Mouse (Mus musculus): Measurements from ENCODE around the gene Cfap99.

Cfap99 gene

DNA sequence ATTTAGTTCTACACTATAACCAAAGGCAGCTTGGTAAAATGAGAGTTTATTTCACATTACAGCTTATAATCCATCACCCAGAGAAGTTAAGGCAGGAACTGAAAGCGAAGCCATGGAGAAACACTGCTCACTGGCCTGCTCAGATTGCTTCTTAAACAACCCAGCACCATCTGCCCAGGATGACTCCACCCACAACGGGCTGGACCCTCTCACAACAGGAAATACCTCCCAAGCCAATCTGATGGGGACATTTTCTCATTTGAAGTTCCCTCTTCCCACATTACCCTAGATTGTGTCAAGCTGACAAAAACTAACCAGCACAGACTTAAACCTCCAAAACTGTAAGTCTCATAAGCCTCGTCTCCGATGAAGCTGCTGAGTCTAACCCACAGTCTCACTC, 10.3 kb upstream of the Cfap99 start:
- no peak for DNase-seq (ENCODE audit: low read depth, low spot score)

DNA sequence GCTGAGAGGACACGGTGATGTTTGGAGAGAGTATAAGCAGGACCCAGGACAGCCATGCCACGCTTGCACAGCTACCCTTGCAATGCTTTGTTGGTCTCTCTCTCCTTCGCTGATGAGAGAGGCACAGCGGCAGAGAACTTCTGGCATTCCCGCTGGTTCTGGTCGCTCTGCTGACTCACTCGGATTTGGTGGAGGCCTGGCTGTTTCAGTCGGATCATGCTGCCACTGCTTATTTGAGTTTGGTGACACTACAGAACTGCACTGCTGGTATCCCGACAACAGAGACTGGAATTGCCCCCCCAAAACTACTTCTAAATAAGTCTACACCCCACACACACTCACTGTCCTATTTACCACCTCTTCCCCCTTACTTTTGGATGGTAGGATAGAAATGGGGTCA, 9.2 kb upstream of the Cfap99 start:
- no peak for DNase-seq (ENCODE audit: low read depth, low spot score)

- no peak for DNase-seq (ENCODE audit: low read depth, low spot score)
Measured at GRCm38 (mm10) chr5:34280976-34281375, 7.4 kb upstream of the Cfap99 start.

DNA sequence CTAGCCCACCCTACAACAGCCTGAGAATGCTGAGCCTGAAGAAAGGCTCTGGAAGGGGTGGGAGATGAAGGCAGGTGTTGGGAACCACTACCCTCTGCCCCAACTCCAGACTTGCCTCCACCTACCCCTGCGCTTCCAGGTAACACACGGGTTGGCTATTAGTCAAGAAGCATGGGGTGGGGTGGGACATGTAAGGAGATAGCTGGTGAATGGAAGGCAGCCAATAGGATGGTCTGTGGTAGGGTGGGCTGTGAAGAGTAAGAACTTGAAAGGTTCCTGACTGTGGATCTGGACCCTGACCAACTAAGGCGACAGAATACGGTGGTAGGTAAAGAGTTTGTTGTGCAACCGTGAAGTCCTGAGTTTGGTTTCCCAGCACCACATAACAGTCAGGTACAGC, 5.0 kb upstream of the Cfap99 start:
- DNase-seq (ENCODE audit: low read depth, low spot score) = no peak

- no peak for DNase-seq (ENCODE audit: low read depth, low spot score)
Measured at GRCm38 (mm10) chr5:34284156-34284750, 4.1 kb upstream of the Cfap99 start.

GRCm38 (mm10) chr5:34285285-34285684, 3.1 kb upstream of the Cfap99 start:
- DNase-seq (ENCODE audit: low read depth, low spot score) = no peak

GRCm38 (mm10) chr5:34286516-34286915, 1.9 kb upstream of the Cfap99 start:
- DNase-seq (ENCODE audit: low read depth, low spot score) = no peak

GRCm38 (mm10) chr5:34287001-34287837, 1.2 kb upstream of the Cfap99 start:
- no peak for DNase-seq (ENCODE audit: low read depth, low spot score)

DNA sequence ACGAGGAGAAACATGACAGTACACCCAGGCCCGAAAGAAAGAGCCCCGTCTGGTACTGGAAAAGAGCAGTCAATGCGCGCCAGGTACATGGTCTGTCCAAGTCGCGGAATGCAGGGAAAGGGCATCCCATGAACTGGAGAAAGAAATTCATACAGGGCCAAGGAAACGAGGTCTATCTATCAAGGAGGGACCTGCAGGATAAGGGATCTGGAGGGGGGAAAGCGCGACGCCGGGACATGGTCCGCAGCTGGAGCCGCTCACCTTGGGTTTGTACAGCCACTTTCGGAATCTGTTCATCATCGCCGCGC, 608 bp upstream of the Cfap99 start:
- no peak for DNase-seq (ENCODE audit: low read depth, low spot score)

DNA sequence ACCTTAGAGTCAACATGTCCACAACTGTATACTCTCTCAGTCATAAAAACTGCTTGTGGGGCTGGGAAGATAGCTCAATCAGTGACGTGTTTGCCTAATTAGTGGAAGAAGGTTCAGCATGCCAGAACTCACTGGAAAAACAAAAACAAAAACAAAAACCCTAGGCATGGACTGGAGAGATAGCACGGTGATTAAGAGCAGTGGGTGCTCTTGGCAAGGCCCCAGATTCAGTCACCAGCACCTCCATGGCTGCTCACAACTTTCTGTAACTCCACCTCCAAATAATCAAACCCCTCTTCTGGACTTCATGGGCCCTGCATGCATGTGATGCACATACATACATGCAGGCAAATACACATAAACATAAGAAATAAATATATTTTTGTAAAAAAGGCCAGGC, 886 bp downstream of the Cfap99 start:
- no peak for DNase-seq (ENCODE audit: low read depth, low spot score)

DNA sequence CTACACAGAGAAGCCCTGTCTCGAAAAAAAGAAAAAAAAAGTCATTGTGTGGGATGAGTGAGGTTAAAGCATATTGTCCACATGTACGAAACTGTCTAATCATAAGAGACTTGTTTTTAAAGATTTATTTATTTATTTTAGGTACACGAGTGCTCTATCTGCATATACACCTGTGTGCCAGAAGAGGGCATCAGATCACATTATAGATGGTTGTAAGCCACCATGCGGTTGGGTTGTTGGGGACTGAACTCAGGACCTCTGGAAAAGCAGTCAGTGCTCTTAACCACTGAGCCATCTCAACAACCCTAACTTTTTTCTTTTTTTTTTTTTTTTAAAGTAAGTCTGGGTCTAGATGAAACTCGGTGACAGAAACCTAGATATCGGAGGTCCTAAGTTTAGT, 5.0 kb downstream of the Cfap99 start:
- DNase-seq (ENCODE audit: low read depth, low spot score) = no peak

DNA sequence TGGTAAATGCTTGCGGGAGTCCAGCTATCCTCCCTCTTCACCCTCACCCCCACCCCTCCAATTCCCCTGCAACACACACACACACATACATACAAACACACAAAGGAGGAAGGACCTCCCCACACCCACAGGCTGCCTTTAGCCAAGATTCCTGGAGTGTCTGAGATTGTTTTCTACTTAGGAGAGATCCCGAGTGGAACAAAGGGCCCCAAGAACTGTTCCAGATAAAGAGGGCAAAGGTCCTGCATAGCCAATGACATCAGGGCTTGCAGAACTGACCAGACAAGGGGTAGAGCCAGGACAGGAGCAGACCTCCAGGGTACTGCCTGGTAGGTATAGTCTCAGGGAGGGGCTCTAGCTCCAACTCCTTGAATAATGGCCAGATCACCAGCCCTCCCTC, 6.3 kb downstream of the Cfap99 start:
- DNase-seq (ENCODE audit: low read depth, low spot score) = no peak

- no peak for DNase-seq (ENCODE audit: low read depth, low spot score)
Measured at GRCm38 (mm10) chr5:34295141-34295540, 6.7 kb downstream of the Cfap99 start.

- no peak for DNase-seq (ENCODE audit: low read depth, low spot score)
Measured at GRCm38 (mm10) chr5:34298061-34298460, 9.7 kb downstream of the Cfap99 start.

DNA sequence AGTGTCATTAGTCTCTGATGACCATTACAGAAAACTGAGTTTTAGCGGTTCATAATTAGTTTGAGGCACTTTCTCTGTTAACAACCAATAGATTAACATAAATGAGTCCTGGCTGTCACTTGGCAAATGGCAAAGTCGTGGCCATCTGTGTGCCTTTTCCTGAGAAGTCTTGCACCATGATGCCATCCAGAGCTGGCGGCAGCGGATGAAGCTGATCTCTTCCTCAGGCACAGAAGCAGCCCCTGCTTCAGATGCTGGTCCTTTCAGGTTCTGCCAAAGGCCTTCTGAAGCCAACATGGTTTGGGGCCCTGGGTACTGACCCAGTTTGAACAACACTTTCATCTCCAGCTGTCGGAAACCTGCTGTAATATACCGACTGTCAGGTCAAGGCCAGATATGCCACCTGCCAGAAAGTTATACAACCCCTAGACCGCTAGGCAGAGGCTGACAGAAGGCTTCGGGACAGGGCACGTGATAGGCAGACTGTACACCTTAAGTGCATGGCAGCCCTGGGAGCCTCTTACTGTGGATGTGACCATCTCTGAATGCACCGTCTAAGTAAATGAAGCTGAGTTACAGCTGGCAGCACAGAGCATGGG, 10.6 kb downstream of the Cfap99 start:
- no peak for DNase-seq (ENCODE audit: low read depth, low spot score)

DNA sequence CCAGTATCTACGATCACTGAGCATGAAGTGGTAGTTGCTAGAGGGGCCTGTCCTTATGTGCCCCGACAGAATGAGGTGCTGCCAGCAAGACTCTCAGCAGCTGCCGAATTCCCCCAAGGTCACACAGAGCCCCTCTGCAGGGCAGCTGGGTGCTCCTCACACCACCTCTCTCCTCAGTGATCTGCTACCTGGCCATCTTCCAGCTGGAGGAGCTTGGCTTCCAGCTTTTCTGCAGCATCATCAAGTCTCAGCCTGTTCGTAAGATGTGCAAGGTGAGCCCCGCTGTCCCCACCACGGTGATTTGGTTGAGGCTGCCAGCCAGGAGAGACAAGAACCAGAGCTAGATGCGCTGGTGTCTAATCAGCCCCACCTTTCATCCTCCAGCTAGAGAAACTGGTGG, 14.0 kb downstream of the Cfap99 start:
- DNase-seq (ENCODE audit: low read depth, low spot score) = no peak

DNA sequence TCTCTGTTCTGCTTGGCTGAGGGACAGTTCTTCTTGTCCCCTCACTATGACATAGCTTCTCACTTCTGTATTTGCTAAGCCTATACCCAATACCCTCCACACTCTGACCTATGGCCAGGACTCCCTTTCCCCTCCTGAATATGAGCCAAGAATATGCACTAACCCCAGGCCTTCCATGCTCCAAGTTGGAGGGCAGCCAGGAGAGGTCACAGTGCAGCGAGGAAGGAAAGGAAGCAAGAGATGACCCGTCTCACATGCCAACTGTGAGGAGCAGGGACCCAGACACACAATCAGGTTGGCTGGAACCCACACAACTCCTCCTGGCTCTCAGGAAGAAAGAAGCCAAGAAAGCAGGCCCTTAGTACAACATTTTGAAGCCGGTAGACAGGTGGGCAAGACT, 20.6 kb downstream of the Cfap99 start:
- no peak for DNase-seq (ENCODE audit: low read depth, low spot score)

DNA sequence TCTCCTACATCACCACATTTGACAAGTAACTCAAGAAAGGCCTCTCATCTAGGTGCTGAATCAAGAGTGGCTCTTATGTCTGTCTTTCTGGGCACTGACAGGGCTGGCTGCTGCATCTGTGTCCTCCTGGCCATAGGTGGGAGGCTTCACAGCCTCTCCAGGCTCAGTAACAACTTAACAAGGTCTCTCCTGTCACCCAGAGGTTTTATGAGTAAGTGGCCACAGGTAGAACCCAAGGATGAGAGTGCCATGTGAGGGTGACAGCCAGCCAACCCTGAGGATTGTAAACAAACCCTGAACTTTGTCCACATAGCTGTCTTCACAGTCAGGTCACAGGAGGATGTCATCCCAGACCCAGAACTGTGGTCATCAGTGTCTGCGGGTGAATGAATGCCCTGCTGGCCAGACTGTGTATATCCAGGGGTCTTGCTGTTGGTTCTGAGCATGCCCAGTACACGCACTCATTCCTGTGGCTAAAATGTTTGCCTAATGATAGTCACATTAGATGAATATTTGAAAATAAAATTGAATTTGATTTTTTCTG, 31.2 kb downstream of the Cfap99 start:
- DNase-seq (ENCODE audit: low read depth, low spot score) = no peak

- no peak for DNase-seq (ENCODE audit: low read depth, low spot score)
Measured at GRCm38 (mm10) chr5:34321236-34321635, 32.8 kb downstream of the Cfap99 start.

GRCm38 (mm10) chr5:34325286-34325685, 36.9 kb downstream of the Cfap99 start:
- no peak for DNase-seq (ENCODE audit: low read depth, low spot score)

DNA sequence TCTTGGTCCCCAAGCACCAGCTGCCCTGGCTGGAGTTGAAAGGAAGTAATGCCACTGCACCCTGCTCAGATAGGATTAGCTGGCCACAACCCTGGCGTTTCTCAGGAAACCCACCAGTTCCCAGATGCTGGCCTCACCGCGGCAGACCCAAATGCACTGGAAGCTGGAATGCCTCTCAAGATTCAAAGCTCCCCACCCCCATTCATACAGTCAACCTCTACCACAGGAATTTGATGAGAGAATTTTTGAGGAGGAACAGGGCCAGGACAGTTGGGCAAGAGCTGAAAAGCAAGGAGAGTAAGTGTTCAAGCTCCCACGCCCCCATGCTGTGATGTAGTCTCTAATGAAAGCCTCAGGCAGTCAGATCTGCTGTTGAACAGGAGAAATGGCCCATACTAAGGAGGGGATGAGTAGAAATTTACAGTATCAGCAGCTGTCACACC, 37.9 kb downstream of the Cfap99 start:
- DNase-seq (ENCODE audit: low read depth, low spot score) = no peak

- DNase-seq (ENCODE audit: low read depth, low spot score) = no peak
Measured at GRCm38 (mm10) chr5:34326875-34327576, 38.6 kb downstream of the Cfap99 start.
